Mouse (Mus musculus) cortical plate, adult 2 months (tissue): Measurements from ENCODE around the gene Xkr7.

Experiments used
- CTCF ChIP-seq: fragments of 200-500 bp; IDR thresholded peaks from 2 replicates; pipeline ENCODE4 v1.5.1; 2011; ENCODE audit warnings: mild to moderate bottlenecking, control low read depth, low read length; ENCODE audit not compliant: insufficient read depth; ENCODE audit errors: extremely low read depth
- POLR2A ChIP-seq: fragments of 200-500 bp; IDR thresholded peaks from 2 replicates; pipeline ENCODE4 v1.6.1; 2011; ENCODE audit warnings: mild to moderate bottlenecking, low read length, control low read depth; ENCODE audit not compliant: insufficient read depth; ENCODE audit errors: extremely low read depth

GRCm38 (mm10) chr2:153003681-153004338, 27.8 kb upstream of the Xkr7 start:
- TF ChIP-seq POLR2A: no peak
- no peak for TF ChIP-seq CTCF
